ENCODE assay signal across 8 mouse cellular contexts in the genomic region with DNA sequence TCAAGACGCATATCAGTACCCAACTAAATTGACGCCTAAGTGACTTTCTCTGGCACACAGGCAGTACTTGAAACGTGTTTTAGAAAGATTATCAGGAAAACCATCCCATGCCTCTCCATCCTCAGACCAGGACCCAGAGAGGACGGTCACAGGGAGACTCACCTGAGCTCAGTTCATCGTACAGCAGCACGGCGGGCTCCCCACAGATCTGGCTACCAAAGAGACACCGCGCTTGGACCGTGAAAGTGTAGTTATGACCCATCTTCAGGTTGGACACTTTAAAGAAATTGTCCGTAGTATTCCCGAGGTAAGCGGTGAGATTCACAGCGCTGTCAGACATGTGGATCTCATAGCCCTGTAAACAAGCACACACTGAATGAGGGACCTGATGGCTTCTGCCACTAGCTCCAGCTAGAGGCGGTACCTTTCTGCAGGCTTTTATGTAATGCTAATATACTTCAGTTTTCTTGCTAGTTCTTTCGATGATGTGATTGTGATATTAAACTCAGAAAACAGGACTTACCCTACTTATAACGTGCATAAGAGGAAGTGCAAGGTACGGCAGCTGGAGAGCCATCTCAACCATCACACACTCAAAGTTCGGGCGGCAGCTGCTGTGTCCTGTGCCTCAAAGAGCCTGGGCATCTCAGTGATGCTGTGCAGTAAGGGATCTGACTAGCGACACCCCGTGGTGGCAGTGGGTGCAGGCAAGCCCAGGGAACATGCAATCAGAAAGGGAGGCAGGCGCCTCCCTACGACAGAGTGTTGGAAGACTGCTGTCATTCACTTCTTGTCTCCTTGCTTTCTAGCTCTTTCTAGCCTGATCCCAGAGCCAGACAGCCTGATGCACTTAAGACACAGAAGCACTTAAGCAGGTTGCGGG.
DNase-seq lines count a peak whose midpoint lies in the region; TF ChIP-seq lines count a peak whose summit lies in the region.

No protein-coding gene starts in this region.

- TF ChIP-seq POLR2A in small intestine, adult 2 months (IDR thresholded peaks at IDR 0.05; ENCODE audit: low read depth, low read length): no peak

- DNase-seq in A20 (ENCODE audit: low read depth, low spot score): peak; percentile 24
- peak; percentile 80 for DNase-seq in ES-CJ7 (ENCODE audit: low read depth, low spot score)
- peak; percentile 59 to 76 for DNase-seq in cerebellum, postnatal 25 days
- DNase-seq in frontal cortex, postnatal 25 days (ENCODE audit: low spot score in 2 of 2): peak; percentile 70 to 75
- DNase-seq in layer of hippocampus, adult 9-10 months (ENCODE audit: low spot score): peak; percentile 79
- peak; percentile 34 to 41 for DNase-seq in lung, postnatal 4 days
- DNase-seq in natural killer cell, adult 2 months (ENCODE audit: low spot score in 2 of 2): no peak

- no peaks in the 10 kb centered on the region for H3K27me3 ChIP-seq in small intestine, adult 2 months (ENCODE audit: control insufficient read depth, insufficient read depth, low read length)

- TF ChIP-seq CTCF in small intestine, adult 2 months (IDR thresholded peaks at IDR 0.05; ENCODE audit: extremely low read depth, insufficient read length, insufficient replicate concordance, low read depth, low read length): peak; percentile 27; the same call in 1 of the 2 replicates

- 82% methylated on average over 25 of the region's 25 CpGs for WGBS in small intestine, adult 2 months

- H3K4me1 ChIP-seq in small intestine, adult 2 months (ENCODE audit: control insufficient read depth, insufficient read depth, insufficient read length, low read length): no peaks in the 10 kb centered on the region

- peaks cover 60% of the 10 kb centered on the region for H3K36me3 ChIP-seq in small intestine, adult 2 months (ENCODE audit: control insufficient read depth, insufficient read depth, low read length)

- no peak overlapping the region for H3K27ac ChIP-seq in small intestine, adult 2 months (ENCODE audit: insufficient read depth, low read depth, low read length)

- no peak overlapping the region for H3K4me3 ChIP-seq in small intestine, adult 2 months (ENCODE audit: low read depth, low read length)

Comparison
In these comparisons a context has a peak if more than half of its experiments do, and no peak if none do; other contexts are left out.
1. DNase-seq: peak in A20 (single experiment), ES-CJ7 (single experiment), cerebellum, postnatal 25 days (2 of 2), frontal cortex, postnatal 25 days (2 of 2), layer of hippocampus, adult 9-10 months (single experiment) and lung, postnatal 4 days (2 of 2); none in natural killer cell, adult 2 months (0 of 2).